Mouse (Mus musculus) kidney, adult 8-10 months (tissue): ENCODE measurements at regions not wholly inside any gene's neighbourhood (a gene's known extent, or its start where the extent isn't known, plus 50 kb on each side); places are given as distances from the start of the nearest gene placed in this dataset.

ENCODE experiments used
- DNase-seq, 2 experiments: peaks; one replicate each; pipeline ENCODE4 v3.0.0; 2022

DNA sequence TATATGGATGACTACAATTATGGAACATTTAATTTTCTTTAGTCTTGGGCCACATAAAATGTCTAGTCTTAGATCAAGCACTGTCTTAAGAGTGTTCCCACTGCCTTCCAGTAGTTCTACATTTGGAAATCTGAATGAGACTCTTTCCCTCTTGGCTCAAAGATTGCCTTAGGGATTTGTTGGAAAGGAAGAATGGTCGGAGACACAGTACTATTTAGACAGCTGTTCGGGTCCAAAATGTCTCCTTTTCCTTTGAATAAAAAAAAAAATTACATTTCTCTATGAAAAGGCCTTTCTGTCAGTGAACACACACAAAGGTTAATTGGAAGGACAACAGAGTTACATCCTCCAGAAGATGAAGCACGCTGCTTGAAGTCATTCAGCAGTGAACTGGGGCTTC lies 1173.8 kb downstream of the Sorcs3 start:
- DNase-seq, result no peak

DNA sequence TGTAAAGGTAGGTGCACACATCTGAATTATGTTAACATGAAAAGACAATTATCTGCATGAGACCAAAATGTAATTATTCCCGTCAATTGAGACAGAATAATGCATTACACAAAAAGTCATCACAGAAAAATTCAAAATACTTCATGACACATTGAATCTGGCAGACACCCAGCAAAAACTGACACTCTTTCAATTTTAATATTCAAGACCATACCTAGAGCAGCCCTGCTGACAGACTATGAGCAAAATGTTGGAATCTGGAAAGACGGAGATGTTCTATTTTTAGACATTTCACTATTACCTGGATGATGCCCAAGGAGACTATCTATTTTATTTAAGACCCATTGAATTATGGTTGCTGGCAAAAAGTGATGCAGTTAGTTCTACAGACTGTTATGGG lies 1190.4 kb downstream of the Sorcs3 start:
- no peak for DNase-seq

DNA sequence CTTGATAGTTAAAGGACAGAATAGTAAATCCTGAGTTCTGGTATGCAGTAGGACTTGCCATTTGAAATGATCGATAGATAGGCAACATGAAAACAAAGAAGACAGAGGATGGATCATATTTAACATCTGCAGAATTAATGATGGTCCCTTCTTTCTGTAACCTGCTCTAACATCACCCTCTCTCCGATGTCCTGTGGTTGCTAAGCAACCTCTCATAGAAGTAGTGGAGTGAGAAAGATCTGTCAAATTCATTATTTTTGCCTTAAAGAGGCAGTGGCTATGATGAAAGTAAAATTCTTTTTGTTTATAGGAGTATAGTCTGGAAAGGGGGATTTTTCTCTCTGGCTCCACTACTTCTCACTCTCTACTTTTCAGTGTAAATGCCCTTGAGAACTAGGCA lies 1209.5 kb downstream of the Sorcs3 start:
- DNase-seq, result no peak

DNA sequence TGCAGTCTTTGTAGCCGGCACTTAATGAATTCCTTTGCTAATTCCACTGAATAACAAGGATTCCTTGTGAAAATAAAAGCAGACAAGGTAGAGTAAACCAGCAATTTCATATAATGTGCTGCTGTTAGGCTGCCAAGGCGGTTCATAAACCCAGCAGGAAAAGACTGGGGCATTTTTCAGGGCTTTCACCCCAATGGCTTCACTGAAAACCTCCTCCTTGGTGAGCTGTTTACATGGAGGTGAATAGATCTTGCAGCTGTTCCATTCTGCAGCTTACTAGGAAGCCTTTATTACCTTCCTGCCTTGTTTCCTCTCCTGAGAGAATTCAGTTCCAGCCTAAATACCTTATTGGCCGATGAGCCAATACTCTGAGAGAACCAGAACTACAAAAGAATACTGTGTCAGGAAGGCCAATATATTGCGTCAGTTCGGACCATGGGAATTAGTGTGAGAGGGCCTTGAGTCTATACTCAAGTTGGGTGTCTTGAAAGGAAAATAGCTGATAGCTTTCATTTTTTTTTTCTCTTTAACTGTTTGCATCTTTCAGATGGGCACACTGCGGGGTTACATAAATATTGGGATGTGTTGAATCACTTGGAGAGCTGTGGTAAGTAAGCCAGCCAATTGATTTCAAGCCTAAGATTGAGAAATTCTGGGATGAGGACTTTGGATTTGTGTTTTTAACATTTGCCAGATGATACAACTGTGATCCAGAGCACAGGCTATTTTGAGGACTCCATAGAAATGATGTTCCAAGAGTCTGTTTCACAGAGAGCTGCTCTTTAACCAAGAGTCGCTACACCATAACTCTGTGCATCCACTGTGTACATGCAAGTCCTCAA lies 1217.5 kb downstream of the Sorcs3 start:
- no peak for DNase-seq
